Mouse (Mus musculus) hindbrain, embryonic 12.5 days (tissue): ENCODE measurements around the gene Zfp354b. TPM values are rescaled to one million over a fixed set of nuclear protein-coding genes. Genes with fewer than 3 reads are reported as not detected.

Experiments
- ATAC-seq: fragments of 200-750 bp; cut with Nextera tagmentation; 2 replicates; pipeline ENCODE4 v1.8.0; 2017; ENCODE audit warnings: moderate TSS enrichment; ENCODE audit not compliant: low FRiP score
- H3K27ac ChIP-seq: fragments of 300-500 bp; sonication (generic); 2 replicates; pipeline ENCODE4 v1.5.1; 2016; ENCODE audit warnings: mild to moderate bottlenecking
- H3K27me3 ChIP-seq: fragments of 300-500 bp; sonication (generic); 2 replicates; pipeline ENCODE4 v1.6.1; 2016; ENCODE audit warnings: mild to moderate bottlenecking
- H3K36me3 ChIP-seq: fragments of 300-500 bp; sonication (generic); 2 replicates; pipeline ENCODE4 v1.6.1; 2016; ENCODE audit warnings: mild to moderate bottlenecking
- H3K4me1 ChIP-seq: fragments of 300-500 bp; sonication (generic); 2 replicates; pipeline ENCODE4 v1.6.1; 2016
- H3K4me2 ChIP-seq: fragments of 300-500 bp; sonication (generic); replicated peaks from 2 replicates; pipeline ENCODE4 v1.6.1; 2016; ENCODE audit warnings: mild to moderate bottlenecking
- H3K4me3 ChIP-seq: fragments of 300-500 bp; sonication (generic); 2 replicates; pipeline ENCODE4 v1.5.1; 2016; ENCODE audit warnings: mild to moderate bottlenecking
- H3K9ac ChIP-seq: fragments of 300-500 bp; sonication (generic); 2 replicates; pipeline ENCODE4 v1.6.1; 2016; ENCODE audit warnings: mild to moderate bottlenecking, moderate library complexity
- H3K9me3 ChIP-seq: fragments of 300-500 bp; sonication (generic); replicated peaks from 2 replicates; pipeline ENCODE4 v1.6.1; 2016; ENCODE audit warnings: mild to moderate bottlenecking
- WGBS: fragments of 180-500 bp; shearing (Covaris S2); methylation state at CpG from one replicate; pipeline ENCODE4 v1.1.7; 2016; 5-methylcytosine and 5-hydroxymethylcytosine counted together
- polyA plus RNA-seq: library from polyadenylated mRNA; unstranded; fragments of >200 nt; fragmentation: Nextera tagmentation; extraction: Ambion mirVana; gene quantifications from 2 replicates; pipeline ENCODE4 v1.2.1, GENCODE M21; 2016

Gene Zfp354b
- 1.4 and 3.1 TPM in 2 replicates for polyA plus RNA-seq

DNA sequence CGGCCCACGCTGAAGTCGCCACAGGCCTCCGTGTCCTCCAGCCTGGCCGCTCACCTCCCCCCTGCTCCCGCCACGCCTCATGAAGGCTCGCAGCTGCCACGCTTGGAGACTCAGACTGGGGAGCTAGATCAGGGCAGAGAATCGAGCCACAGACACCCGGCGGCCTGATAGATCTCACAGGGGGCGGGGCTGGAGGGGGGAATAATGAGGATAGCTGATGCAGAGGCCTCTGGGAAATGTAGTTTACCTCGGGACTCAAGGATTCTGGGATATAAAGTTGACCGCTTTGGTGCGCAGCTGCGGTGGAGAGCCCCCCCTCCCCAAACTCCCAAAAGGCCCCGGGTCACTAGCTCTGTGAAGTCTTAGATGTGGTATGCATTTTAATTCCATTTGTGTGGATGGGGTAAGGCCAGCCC lies at the start of gene Zfp354b:
Zfp354b (minus strand) TSS at position 183 of the 416 bp plus-strand sequence.
- Histone ChIP-seq H3K9ac (peak within 1 kb of the TSS; percentile 69), H3K36me3 (no peaks in the 10 kb centered on the region), H3K27ac (peak within 1 kb of the TSS; percentile 77), H3K4me2 (peak within 1 kb of the TSS; percentile 80), H3K9me3 (no peaks in the 10 kb centered on the region), H3K4me3 (peak within 1 kb of the TSS; percentile 62), H3K4me1 (peaks cover 6% of the 10 kb centered on the region), H3K27me3 (no peaks in the 10 kb centered on the region)
- ATAC-seq, result peak; percentile 97
- WGBS, result under 1% methylated on average over 18 of the region's 18 CpGs

DNA sequence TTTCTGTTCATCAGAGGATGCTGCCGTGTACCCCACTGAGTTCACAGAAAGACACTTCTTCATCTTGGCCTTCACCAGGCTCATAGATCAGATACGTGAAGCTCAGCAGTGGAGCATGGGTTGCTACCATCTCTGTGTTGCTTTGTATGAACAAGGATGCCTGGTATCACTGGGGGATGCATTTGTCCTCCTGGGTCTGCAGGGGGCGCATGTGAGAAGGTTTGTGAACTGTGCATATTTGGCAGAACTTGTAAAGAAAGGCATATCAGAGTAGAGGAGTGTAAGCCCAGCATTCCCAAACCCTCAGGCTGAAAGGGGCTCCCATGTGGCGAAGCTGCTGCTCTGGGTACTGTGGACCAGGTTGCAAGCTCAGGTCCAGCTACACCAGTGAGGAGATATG lies 45.8 kb upstream of the Zfp354b start:
- Histone ChIP-seq H3K4me1 (no peaks in the 10 kb centered on the region), H3K36me3 (no peaks in the 10 kb centered on the region), H3K9ac (no peak overlapping the region), H3K27ac (no peak overlapping the region), H3K27me3 (no peaks in the 10 kb centered on the region), H3K4me3 (no peak overlapping the region), H3K4me2 (no peak overlapping the region), H3K9me3 (no peaks in the 10 kb centered on the region)
- 72% methylated on average over 4 of the region's 4 CpGs for WGBS
- ATAC-seq, result no peak

DNA sequence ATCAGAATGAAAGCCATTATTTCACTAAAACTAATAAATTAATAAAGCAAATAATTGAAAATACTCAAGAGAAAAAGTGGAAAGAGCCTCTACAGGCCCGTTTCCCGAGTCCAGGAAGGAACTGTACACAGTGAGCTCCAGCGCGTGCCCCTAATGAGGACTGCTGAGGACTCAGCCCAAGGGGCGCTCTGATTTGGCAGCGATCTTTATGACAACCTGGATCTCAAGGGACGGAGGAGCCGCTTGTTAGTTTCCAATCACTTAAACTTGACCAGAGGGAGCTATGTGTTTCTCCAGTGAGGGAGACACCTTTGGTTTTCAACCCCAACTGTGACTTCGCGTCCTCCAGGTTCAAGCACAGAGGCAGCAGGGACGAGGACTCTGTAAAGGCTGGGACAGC lies 34.8 kb upstream of the Zfp354b start, which contains the start of gene Olfr1378:
Olfr1378 (plus strand) TSS at position 301 of the 400 bp plus-strand sequence.
- 90% methylated on average over 11 of the region's 11 CpGs for WGBS
- H3K27me3 ChIP-seq, result no peaks in the 10 kb centered on the region
- H3K4me3 ChIP-seq, result no peak within 1 kb of the TSS
- H3K4me1 ChIP-seq, result no peaks in the 10 kb centered on the region
- H3K36me3 ChIP-seq, result no peaks in the 10 kb centered on the region
- H3K4me2 ChIP-seq, result no peak within 1 kb of the TSS
- no peak within 1 kb of the TSS for H3K9ac ChIP-seq
- no peak within 1 kb of the TSS for H3K27ac ChIP-seq
- ATAC-seq, result no peak
- no peaks in the 10 kb centered on the region for H3K9me3 ChIP-seq

DNA sequence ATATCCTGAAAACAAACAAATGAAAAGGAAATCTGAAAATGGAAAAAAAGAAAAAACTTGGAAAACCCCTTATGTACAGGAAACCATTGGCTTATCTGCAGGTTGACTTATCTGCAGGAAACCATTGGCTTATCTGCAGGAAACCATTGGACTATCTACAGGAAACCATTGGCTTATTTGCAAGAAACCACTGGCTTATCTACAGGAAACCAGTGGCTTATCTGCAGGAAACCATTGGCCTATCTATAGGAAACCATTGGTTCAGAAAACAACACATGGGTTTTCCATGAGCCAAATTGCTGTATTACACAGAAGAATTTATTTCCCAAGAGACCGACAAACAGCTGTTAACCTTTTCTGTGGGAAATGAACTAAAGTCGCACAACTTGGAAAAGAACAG lies 33.5 kb upstream of the Zfp354b start:
- Histone ChIP-seq H3K36me3 (no peaks in the 10 kb centered on the region), H3K9me3 (no peaks in the 10 kb centered on the region), H3K27ac (no peak overlapping the region), H3K9ac (no peak overlapping the region), H3K4me1 (no peaks in the 10 kb centered on the region), H3K27me3 (no peaks in the 10 kb centered on the region), H3K4me3 (no peak overlapping the region), H3K4me2 (no peak overlapping the region)
- no peak for ATAC-seq
- WGBS, result 98% methylated on average over 2 of the region's 2 CpGs

DNA sequence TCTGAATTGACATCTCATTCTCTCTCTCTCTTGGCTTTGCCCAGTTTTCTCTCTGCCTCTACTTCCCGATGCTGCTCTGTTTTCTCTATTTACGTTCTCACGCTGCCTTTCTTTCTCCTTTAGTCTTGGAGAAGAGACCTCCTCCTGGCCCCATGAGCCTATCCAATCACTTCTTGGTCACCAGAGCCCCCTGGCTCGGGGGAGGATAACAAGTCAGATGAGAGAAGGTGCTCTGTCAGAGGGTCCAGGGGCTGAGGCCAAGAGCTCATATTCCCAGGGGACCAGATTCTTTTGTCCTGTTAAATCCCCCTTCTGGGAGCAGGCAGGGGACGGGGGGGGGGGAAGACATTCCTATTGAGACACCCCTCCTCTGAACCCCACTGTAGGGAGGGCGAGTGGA lies 22.2 kb upstream of the Zfp354b start, which contains the start of gene Prop1:
Prop1 (minus strand) TSS at position 101 of the 400 bp plus-strand sequence.
- no peak within 1 kb of the TSS for H3K27ac ChIP-seq
- no peak within 1 kb of the TSS for H3K4me2 ChIP-seq
- H3K9ac ChIP-seq, result no peak within 1 kb of the TSS
- no peaks in the 10 kb centered on the region for H3K27me3 ChIP-seq
- 69% methylated on average over 6 of the region's 6 CpGs for WGBS
- H3K4me3 ChIP-seq, result no peak within 1 kb of the TSS
- H3K4me1 ChIP-seq, result no peaks in the 10 kb centered on the region
- no peaks in the 10 kb centered on the region for H3K9me3 ChIP-seq
- no peaks in the 10 kb centered on the region for H3K36me3 ChIP-seq
- no peak for ATAC-seq

DNA sequence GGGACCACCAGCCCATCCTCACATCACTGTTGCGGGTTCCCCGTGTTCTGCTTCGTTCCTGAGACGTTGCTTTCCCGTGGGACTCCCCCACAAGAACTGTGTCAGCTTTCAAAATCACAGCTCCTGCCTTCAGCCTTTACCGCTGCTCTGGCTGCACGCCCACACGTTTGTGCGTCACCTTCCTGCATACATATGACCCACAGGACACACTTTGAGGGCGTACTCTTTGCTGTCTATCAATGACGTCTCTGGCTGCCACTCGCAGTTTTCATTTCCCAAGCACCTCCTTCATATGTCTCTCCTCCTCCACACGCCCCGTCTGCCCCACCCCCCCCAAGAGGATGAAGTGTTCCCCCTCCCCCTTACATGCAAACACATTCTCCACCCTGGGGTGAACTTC lies 20.9 kb upstream of the Zfp354b start:
- WGBS, result 75% methylated on average over 14 of the region's 14 CpGs
- Histone ChIP-seq H3K36me3 (no peaks in the 10 kb centered on the region), H3K4me3 (no peak overlapping the region), H3K4me1 (no peaks in the 10 kb centered on the region), H3K4me2 (no peak overlapping the region), H3K27ac (no peak overlapping the region), H3K9ac (no peak overlapping the region), H3K27me3 (no peaks in the 10 kb centered on the region), H3K9me3 (no peaks in the 10 kb centered on the region)
- no peak for ATAC-seq

DNA sequence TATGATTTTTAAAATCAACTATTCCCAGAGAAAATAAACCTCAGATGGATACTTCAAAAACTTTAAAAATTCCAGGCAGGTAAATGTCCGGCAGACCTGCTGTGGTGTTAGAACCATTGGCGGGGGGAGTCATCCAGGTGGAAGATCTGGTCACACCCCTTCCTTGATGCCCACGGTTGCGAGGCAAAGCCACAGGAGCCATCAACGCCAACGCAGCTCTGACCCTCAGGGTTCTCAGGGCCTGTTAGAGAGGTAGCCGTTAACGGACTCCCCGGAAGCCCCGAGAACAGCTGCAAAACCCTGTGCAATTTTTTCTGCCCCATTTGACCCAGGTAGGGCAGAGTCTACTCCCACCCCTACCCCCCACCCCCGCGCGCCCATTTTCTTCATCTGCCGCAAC lies 12.1 kb upstream of the Zfp354b start, which contains the start of gene 4933414I15Rik:
4933414I15Rik (minus strand) TSS at position 260 of the 400 bp plus-strand sequence.
- H3K4me3 ChIP-seq, result no peak within 1 kb of the TSS
- H3K9ac ChIP-seq, result no peak within 1 kb of the TSS
- no peaks in the 10 kb centered on the region for H3K36me3 ChIP-seq
- H3K4me2 ChIP-seq, result no peak within 1 kb of the TSS
- 84% methylated on average over 14 of the region's 14 CpGs for WGBS
- no peak within 1 kb of the TSS for H3K27ac ChIP-seq
- H3K4me1 ChIP-seq, result no peaks in the 10 kb centered on the region
- H3K27me3 ChIP-seq, result no peaks in the 10 kb centered on the region
- no peaks in the 10 kb centered on the region for H3K9me3 ChIP-seq
- ATAC-seq, result no peak

DNA sequence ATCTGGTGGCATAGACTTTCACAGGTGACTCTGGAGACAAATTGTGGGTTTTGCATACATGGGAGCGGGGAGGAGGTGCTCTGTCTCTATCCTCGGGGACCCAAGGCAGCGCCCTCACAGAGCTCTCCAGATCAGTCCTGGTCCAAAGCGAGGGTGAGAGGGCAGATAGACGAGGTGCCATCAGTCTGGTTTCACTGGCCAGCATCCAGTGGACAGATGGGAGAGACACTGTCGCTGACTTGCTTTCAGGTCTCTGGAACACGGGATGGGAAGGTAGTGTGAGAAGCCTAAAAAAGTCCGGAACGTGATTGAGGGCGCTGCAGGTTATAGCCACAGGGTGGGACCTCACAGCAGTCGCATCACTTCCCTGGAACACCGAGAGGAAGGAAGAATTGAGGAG lies 11.0 kb upstream of the Zfp354b start:
- ATAC-seq, result no peak
- H3K27ac ChIP-seq, result no peak overlapping the region
- WGBS, result 77% methylated on average over 12 of the region's 12 CpGs
- H3K4me1 ChIP-seq, result no peaks in the 10 kb centered on the region
- H3K27me3 ChIP-seq, result no peaks in the 10 kb centered on the region
- no peak overlapping the region for H3K4me2 ChIP-seq
- H3K4me3 ChIP-seq, result no peak overlapping the region
- no peaks in the 10 kb centered on the region for H3K36me3 ChIP-seq
- H3K9me3 ChIP-seq, result no peaks in the 10 kb centered on the region
- no peak overlapping the region for H3K9ac ChIP-seq

DNA sequence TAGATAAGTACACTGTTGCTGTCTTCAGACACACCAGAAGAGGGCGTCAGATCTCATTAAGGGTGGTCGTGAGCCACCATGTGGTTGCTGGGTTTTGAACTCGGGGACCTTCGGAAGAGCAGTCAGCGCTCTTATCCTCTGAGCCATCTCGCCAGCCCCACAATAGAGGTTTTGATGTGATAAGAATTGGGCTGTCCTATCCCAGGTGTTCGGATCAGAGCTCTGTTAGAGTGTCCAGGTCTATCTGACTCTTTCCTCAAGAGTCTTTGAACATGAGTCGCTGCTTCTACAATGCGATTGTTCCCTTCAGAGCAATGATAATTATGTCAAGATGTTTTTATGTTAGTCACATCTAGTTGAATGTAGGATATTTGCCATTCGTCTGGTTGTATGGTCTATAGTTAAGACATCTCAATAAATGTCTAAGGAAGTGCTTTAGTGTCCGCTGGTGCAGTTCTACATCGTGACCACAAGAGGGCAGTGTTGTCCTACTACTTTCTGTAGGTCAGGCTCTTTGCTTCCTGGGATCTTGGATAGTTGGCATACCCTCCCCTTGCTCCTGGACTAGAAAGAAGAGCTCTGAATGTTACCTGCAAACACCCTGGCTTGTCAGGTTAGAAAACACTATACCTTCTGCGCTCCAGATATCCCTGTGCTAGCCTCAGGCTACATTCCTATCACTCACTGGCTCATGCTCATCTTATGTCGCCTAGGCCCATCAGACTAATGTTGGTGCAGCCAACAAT lies 8.4 kb upstream of the Zfp354b start:
- Histone ChIP-seq H3K36me3 (no peaks in the 10 kb centered on the region), H3K27me3 (no peaks in the 10 kb centered on the region), H3K4me2 (no peak overlapping the region), H3K9me3 (no peaks in the 10 kb centered on the region), H3K4me3 (no peak overlapping the region), H3K27ac (no peak overlapping the region), H3K9ac (no peak overlapping the region), H3K4me1 (no peaks in the 10 kb centered on the region)
- peak; percentile 56; the same call in 1 of the 2 replicates for ATAC-seq
- WGBS, result 41% methylated on average over 14 of the region's 14 CpGs

DNA sequence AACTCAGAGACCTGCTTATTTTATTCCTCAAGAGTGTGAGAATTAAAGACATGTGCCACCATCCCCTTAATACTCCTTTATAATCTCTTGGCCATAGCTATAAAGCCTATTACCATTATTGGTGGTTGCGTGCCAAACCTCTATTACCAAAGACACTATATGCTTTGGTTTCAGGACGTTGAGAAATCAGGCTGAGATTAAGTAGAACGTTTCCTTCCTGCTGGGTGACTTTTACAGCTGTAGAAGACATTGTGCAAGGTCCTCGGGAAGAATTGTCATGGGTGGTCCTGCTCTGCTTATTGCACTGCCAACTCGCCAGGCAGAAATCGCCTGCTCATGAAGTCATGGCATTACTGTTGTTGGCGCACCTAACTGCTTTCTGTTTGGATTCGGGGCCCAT lies 7.0 kb upstream of the Zfp354b start:
- no peak overlapping the region for H3K4me3 ChIP-seq
- no peaks in the 10 kb centered on the region for H3K4me1 ChIP-seq
- 83% methylated on average over 8 of the region's 8 CpGs for WGBS
- no peaks in the 10 kb centered on the region for H3K27me3 ChIP-seq
- no peaks in the 10 kb centered on the region for H3K9me3 ChIP-seq
- H3K36me3 ChIP-seq, result no peaks in the 10 kb centered on the region
- no peak overlapping the region for H3K27ac ChIP-seq
- no peak overlapping the region for H3K9ac ChIP-seq
- no peak overlapping the region for H3K4me2 ChIP-seq
- no peak for ATAC-seq

DNA sequence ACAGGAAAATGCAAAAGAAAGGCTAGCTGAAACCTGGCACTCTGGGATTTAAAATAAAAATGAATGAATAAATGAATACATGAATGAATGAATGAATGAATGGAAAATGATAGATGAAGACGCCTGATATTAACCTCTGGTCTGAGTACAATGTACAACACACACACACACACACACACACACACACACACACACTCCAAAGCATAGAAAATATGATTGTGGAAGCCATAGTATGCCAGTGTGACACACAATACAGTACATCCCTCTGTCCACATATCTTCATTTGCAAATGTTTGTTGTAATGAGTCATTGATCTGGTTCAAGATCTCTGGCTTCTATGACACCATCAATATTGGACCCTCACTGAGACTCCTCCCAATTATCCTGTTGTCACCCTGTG lies 607 bp upstream of the Zfp354b start:
- H3K27me3 ChIP-seq, result no peaks in the 10 kb centered on the region
- H3K4me2 ChIP-seq, result peak overlapping the region; percentile 80
- no peaks in the 10 kb centered on the region for H3K36me3 ChIP-seq
- H3K4me1 ChIP-seq, result peaks cover 6% of the 10 kb centered on the region
- H3K4me3 ChIP-seq, result no peak overlapping the region
- H3K9me3 ChIP-seq, result no peaks in the 10 kb centered on the region
- whole genome bisulfite sequencing, result 79% methylated on average over 1 of the region's 1 CpGs
- H3K27ac ChIP-seq, result no peak overlapping the region
- H3K9ac ChIP-seq, result no peak overlapping the region
- peak; percentile 69 for ATAC-seq

DNA sequence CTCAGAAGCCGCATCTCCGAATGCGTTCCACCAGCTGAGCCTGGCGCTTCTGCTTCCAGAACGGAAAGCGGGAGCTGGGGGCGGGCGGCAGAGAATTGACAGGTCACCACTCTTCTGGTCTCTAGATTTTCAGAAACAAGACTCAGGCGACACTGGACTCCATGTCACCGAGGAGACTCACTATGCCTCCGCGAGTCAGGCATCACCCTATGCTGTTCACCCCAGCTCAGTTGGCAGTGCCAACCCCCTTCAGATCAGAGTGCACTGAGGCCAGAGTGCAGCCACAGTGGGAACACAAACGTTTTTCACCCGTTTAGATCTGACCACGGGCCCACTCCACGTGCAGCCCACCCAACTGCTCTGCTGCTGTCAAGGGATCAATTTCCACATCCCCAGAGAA lies 412 bp downstream of the Zfp354b start:
- peak overlapping the region; percentile 80 for H3K4me2 ChIP-seq
- peak overlapping the region; percentile 62 for H3K4me3 ChIP-seq
- no peaks in the 10 kb centered on the region for H3K36me3 ChIP-seq
- H3K27ac ChIP-seq, result peak overlapping the region; percentile 77
- H3K27me3 ChIP-seq, result no peaks in the 10 kb centered on the region
- peak; percentile 73 for ATAC-seq
- no peaks in the 10 kb centered on the region for H3K9me3 ChIP-seq
- peaks cover 6% of the 10 kb centered on the region for H3K4me1 ChIP-seq
- WGBS, result 2% methylated on average over 16 of the region's 16 CpGs
- peak overlapping the region; percentile 69 for H3K9ac ChIP-seq
